Mouse (Mus musculus): ENCODE measurements around the gene Usp40. TPM values are rescaled to one million over a fixed set of nuclear protein-coding genes. Genes with fewer than 3 reads are reported as not detected.
"Not testable (repeated sequence)": the region's sequence is repeated elsewhere in the genome, so short reads cannot be mapped to it uniquely, and the experiment has no call there.

Usp40 gene
- polyA plus RNA-seq (2021): 29.5 TPM

DNA sequence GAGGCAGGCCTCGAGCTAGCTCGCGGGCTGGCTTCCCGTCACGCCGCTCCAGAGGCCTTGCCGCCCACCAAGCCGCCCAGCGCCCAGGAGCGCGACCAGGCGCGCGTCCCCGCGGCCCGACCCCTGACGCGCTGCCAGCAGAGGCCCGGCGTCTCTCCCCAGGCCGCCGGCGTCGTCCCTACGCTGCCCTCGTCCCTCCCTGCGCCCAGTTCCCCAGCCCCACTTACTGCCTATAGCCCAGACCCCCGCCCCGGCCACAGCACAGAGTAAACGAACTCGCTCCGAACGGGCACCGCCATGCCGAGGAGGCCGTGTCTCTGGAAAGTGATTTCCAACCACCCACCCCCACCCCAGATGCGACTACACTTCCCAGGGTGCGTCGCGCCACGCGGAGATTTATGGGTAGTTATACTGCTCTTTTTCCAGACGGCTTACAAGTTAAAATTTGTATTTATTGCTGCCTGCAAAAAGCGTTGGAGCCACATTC lies at the start of gene Usp40:
Gene Usp40 (minus strand): TSS at position 341 of the 487 bp plus-strand sequence.
- ChIA-PET CTCF (no interaction called here), POLR2A (interaction anchor here (0.6 to 0.7 kb wide), 3 partner anchors 8 to 337 kb away, joined by 4 to 8 read pairs (median 7); no protein-coding TSS in a partner anchor)
- ATAC-seq: peak; percentile 67
- TF ChIP-seq CTCF (IDR thresholded peaks at IDR 0.05): no peak
- in situ Hi-C loops (cut with MboI; ENCODE audit: low pct_unique_long_range_greater_than_20kb): loop anchor here (10.0 kb wide), 1 partner anchor 277 kb away; no protein-coding TSS in a partner anchor
- peak; percentile 30 for DNase-seq (ENCODE audit: low read depth, low spot score)
- no peaks in the 10 kb centered on the region for H3K27me3 ChIP-seq

DNA sequence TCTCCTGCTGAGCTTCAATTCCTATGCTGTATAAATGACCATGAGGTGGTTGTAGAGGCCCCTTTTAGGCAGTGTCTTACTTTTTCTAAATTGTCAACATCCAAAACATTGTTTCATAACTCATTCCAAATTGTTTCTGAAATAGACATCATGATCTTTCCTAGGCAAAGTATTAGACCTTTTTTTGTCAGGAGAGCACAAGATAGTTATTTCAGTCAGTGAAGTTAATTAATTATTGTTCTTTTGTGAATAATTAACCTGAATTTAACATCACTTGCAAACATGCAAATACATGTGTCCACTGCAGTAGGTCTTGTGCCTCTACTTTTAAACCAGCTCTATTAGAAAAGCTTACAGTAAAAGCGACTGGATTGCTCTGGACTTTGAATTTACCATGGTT lies 46.7 kb upstream of the Usp40 start, which contains the start of gene Ugt1a10:
Gene Ugt1a10 (plus strand): TSS at position 301 of the 400 bp plus-strand sequence.
- no peak for ATAC-seq
- POLR2A ChIA-PET: no interaction called here
- no peak for TF ChIP-seq CTCF (IDR thresholded peaks at IDR 0.05)
- no peak for DNase-seq (ENCODE audit: low read depth, low spot score)
- H3K27me3 ChIP-seq: no peaks in the 10 kb centered on the region
- CTCF ChIA-PET: no interaction called here
- in situ Hi-C loops (cut with MboI; ENCODE audit: low pct_unique_long_range_greater_than_20kb): no loop called here

DNA sequence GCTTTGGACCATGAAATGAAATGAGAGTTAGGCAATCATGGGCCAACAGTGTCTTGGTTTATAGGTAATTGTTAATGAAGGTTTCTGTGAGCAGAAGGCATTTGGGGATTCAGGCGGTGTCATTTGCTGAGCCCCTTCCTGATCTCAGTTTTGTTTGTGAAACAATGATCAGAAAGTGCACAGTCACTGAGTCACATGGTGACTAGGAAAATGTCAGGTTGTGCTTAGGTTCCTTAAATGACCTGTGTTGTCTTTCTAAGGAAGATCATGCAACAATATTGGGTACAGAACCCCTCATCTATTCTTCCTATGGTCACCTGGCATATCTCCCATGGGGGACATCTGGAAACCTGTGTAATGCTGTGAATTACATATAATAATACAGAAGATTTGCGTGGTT lies 39.1 kb upstream of the Usp40 start:
- ATAC-seq; in situ Hi-C loops (cut with MboI; ENCODE audit: low pct_unique_long_range_greater_than_20kb); H3K27me3 ChIP-seq; CTCF ChIA-PET; DNase-seq (ENCODE audit: low read depth, low spot score); POLR2A ChIA-PET: not testable (repeated sequence)

DNA sequence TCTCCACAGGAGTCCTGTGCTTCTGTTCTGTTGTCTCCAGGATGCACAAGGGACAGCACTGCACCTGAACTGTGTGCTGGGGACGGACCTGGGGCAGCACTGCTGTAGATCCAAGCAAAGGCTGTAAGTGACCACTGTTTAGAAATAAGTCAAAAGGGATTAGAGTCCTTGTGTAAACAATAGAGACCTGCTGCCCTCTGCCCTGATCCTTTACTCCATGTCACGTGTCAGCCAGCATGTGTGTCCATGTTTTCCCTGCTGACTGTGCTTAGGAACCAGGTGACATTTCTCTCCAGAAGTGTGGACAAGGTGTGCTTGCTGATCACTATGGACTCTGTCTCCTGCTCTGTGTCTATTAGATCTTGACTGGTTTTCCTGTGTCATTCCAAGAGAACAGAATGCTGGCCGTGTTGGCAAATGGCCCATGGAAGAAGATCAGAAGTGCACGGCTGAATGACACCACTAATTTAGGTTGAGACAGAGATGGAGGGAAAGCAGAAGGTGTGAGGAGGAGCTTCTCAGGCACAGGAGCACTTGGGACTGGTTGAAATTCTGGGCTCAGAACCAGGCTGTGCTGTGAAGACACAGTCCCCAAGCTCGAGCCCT lies 36.6 kb upstream of the Usp40 start:
- POLR2A ChIA-PET; CTCF ChIA-PET; in situ Hi-C loops (cut with MboI; ENCODE audit: low pct_unique_long_range_greater_than_20kb); H3K27me3 ChIP-seq; DNase-seq (ENCODE audit: low read depth, low spot score): not testable (repeated sequence)
- ATAC-seq: peak; percentile 20

DNA sequence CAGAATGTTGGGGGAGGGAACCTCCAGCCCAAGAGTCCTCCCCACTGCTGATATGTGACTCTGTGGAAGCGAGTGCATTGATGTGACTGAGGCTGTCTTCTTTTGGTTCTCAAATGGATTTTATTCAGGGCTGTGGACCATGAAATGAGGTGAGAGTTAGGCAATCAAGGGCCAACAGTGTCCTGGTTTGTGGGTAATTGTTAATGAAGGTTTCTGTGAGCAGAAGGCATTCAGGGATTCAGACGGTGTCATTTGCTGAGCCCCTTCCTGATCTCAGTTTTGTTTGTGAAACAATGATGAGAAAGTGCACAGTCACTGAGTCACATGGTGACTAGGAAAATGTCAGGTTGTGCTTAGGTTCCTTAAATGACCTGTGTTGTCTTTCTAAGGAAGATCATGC lies 34.7 kb upstream of the Usp40 start:
- peak; percentile 55 for ATAC-seq
- CTCF ChIA-PET; in situ Hi-C loops (cut with MboI; ENCODE audit: low pct_unique_long_range_greater_than_20kb); POLR2A ChIA-PET; H3K27me3 ChIP-seq; DNase-seq (ENCODE audit: low read depth, low spot score): not testable (repeated sequence)

DNA sequence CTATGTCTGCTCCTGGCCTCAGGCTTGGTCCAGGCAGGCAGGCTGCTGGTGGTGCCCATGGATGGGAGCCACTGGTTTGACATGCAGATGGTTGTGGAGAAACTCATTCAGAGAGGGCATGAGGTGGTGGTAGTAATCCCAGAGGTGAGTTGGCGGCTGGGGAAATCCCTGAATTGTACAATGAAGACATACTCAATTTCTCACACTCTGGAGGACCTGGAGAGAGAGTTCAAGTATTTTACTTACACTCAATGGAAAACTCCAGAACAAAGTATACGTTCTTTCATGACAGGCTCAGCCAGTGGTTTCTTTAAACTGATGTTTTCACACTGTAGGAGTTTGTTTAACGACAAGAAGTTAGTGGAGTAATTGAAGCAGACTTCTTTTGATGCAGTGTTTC lies 16.9 kb upstream of the Usp40 start:
- DNase-seq (ENCODE audit: low read depth, low spot score); POLR2A ChIA-PET; ATAC-seq; CTCF ChIA-PET; H3K27me3 ChIP-seq: not testable (repeated sequence)
- in situ Hi-C loops (cut with MboI; ENCODE audit: low pct_unique_long_range_greater_than_20kb): loop anchor here (10.0 kb wide), 1 partner anchor 50 kb away; the partner anchor contains the start of gene Ugt1a9

DNA sequence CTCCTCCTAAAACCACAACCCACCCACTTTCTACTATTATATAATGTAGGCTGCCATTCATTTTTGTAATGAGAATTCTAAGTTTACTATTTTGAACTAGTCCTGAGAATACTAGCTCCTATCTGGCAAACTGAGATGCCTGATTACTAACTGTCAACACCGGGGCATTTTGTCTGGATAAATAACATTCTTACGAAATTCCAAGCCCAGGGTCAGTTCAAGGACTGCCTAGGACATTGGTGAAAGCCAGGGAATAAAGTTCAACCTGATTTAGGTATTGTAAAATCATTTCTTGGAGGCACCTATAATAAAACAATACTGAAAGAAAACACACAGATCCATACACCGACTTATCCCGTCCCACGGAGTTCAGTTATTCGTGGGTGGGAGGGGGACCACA lies 7.0 kb upstream of the Usp40 start:
- POLR2A ChIA-PET: no interaction called here
- H3K27me3 ChIP-seq: no peaks in the 10 kb centered on the region
- no peak for TF ChIP-seq CTCF (IDR thresholded peaks at IDR 0.05)
- ATAC-seq (no peak), DNase-seq (ENCODE audit: low read depth, low spot score) (no peak)
- in situ Hi-C loops (cut with MboI; ENCODE audit: low pct_unique_long_range_greater_than_20kb): no loop called here
- CTCF ChIA-PET: no interaction called here

DNA sequence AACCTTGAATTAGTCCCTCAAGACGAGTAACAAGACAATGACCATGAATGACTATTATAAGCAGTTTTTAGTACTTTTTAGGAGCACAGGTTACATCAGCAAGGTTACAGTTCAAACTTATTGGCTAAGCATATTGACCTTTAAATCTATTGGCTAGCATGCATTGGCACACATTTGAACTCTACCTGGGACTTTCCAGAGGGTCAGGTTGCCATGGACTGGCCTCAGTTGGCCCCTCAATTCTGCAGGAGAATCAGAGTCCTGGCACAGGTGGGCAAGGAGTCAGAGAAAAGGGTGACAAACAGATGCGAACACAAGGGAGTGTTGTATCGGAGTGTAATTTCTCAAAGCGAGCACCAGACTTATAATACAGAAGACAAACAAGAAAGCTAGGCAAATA lies 6.3 kb upstream of the Usp40 start:
- no peak for DNase-seq (ENCODE audit: low read depth, low spot score)
- no peak for TF ChIP-seq CTCF (IDR thresholded peaks at IDR 0.05)
- no peak for ATAC-seq
- ChIA-PET CTCF (no interaction called here), POLR2A (no interaction called here)
- no peaks in the 10 kb centered on the region for H3K27me3 ChIP-seq
- in situ Hi-C loops (cut with MboI; ENCODE audit: low pct_unique_long_range_greater_than_20kb): no loop called here

DNA sequence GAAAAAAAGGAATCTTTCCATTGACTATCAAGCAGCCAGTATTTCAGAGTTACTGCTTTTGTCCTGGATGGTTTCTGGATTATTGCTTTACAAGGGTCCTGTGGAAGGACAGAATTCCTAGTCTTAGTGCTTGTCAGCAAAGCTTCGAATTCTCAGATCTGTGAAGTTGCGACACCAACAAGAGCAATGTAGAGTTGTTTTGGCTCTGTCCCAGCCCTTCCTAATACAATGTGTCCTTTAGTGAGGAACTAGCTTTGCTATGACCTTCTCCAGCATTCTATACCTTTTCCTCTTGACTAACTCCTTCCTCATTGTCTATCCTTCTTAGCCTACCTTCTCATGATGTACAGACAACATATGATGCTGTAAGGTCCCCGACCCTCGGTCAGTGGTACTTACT lies 5.8 kb upstream of the Usp40 start:
- TF ChIP-seq CTCF (IDR thresholded peaks at IDR 0.05): no peak
- ChIA-PET POLR2A (no interaction called here), CTCF (no interaction called here)
- in situ Hi-C loops (cut with MboI; ENCODE audit: low pct_unique_long_range_greater_than_20kb): no loop called here
- no peak for ATAC-seq
- DNase-seq (ENCODE audit: low read depth, low spot score): no peak
- H3K27me3 ChIP-seq: no peaks in the 10 kb centered on the region

DNA sequence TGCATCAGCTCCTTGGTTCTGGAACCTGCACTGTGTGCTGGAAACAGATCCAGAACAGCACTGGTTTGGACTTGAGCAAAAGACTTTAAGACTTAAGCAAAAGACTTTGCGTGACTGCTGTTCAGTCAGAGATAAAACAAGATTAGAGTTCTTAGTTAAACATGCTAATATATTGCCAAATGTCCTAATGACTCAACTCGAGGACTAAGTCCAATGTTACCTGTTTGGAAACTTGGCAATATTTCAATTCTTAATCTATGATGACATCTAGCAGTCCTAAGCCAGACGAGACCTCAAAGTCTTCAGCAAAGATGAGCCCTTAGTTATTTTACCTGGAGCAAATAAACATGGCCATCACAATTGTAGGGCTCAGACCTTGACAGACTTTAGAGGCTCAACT lies 5.4 kb upstream of the Usp40 start:
- no peak for ATAC-seq
- no peak for TF ChIP-seq CTCF (IDR thresholded peaks at IDR 0.05)
- POLR2A ChIA-PET: no interaction called here
- in situ Hi-C loops (cut with MboI; ENCODE audit: low pct_unique_long_range_greater_than_20kb): no loop called here
- no peaks in the 10 kb centered on the region for H3K27me3 ChIP-seq
- DNase-seq (ENCODE audit: low read depth, low spot score): no peak
- CTCF ChIA-PET: no interaction called here

DNA sequence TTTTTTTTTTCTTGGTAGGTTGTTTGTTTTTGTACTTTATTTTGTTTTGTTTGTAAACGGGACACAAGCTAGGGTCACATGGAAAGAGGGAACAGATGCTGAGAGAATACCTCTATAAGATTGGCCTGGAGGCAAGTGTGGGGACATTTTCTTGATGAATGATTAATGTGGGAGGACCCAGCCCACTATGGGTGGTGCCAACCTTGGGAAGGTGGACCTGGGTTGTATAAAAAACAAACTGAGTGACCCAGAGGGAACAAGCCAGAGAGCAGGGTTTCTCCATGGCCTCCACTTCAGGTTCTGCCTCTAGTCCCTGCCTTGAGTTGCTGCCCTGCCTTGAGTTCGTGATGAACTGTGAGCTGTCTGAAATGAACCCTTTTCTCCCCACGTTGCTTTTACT lies 1.2 kb upstream of the Usp40 start:
- no peak for DNase-seq (ENCODE audit: low read depth, low spot score)
- no peak for ATAC-seq
- TF ChIP-seq CTCF (IDR thresholded peaks at IDR 0.05): no peak
- H3K27me3 ChIP-seq: no peaks in the 10 kb centered on the region
- POLR2A ChIA-PET: no interaction called here
- in situ Hi-C loops (cut with MboI; ENCODE audit: low pct_unique_long_range_greater_than_20kb): loop anchor here (10.0 kb wide), 1 partner anchor 275 kb away; no protein-coding TSS in a partner anchor
- CTCF ChIA-PET: no interaction called here

DNA sequence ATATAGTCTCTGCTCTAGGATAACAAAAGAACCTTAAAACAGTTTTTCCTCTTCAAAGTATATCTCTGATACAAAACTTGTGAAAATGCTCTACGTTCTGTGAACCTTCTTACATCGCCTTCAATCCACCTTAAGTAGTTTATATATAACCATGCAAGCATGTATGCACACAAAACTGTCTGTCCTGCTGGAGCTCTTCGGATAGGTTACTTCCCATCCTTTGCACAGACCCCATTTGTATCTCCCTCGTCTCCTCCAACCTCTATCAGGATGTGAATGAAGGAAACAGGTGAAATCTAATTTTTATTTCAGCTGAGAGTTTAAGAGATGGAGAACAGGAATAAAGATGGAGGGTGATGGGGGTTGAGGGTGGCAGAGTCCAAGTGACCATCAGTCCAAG lies 384 bp upstream of the Usp40 start:
- DNase-seq (ENCODE audit: low read depth, low spot score): no peak
- ATAC-seq: no peak
- in situ Hi-C loops (cut with MboI; ENCODE audit: low pct_unique_long_range_greater_than_20kb): loop anchor here (10.0 kb wide), 1 partner anchor 276 kb away; no protein-coding TSS in a partner anchor
- ChIA-PET CTCF (no interaction called here), POLR2A (interaction anchor here (0.6 to 0.7 kb wide), 2 partner anchors 9 to 97 kb away, joined by 7 to 8 read pairs; no protein-coding TSS in a partner anchor)
- no peak for TF ChIP-seq CTCF (IDR thresholded peaks at IDR 0.05)
- H3K27me3 ChIP-seq: no peaks in the 10 kb centered on the region

Data from Patski (cell line).